ENCODE assay signal across 25 mouse cellular contexts in genomic region chr11:28439877-28440276, GRCm38 (mm10).
"Had no signal": no experiment of that assay in that cellular context is flagged by ENCODE, and none has a peak within 500 bp of the region (broad histone marks: within the 10 kb centered on the region; RNA-seq: fewer than 3 reads in every experiment).

No protein-coding gene starts in this region.

- H3K9me3 ChIP-seq: heart, embryonic 10.5 days; heart, embryonic 12.5 days; hindbrain, embryonic 13.5 days; hindbrain, embryonic 15.5 days; kidney, embryonic 15.5 days; limb, embryonic 13.5 days; limb, embryonic 15.5 days; liver, embryonic 12.5 days had no signal

- H3K4me1 ChIP-seq: heart, embryonic 10.5 days; heart, embryonic 12.5 days; hindbrain, embryonic 13.5 days; hindbrain, embryonic 15.5 days; kidney, embryonic 15.5 days; limb, embryonic 13.5 days; limb, embryonic 15.5 days; liver, embryonic 12.5 days had no signal

- H3K4me3 ChIP-seq: gastrocnemius, adult 2 months; heart, embryonic 10.5 days; heart, embryonic 12.5 days; hindbrain, embryonic 13.5 days; hindbrain, embryonic 15.5 days; kidney, embryonic 15.5 days; limb, embryonic 13.5 days; limb, embryonic 15.5 days; liver, embryonic 12.5 days had no signal

- DNase-seq: gastrocnemius, adult 2 months; gastrocnemius, postnatal 10 days; gastrocnemius, postnatal 25 days; heart, adult 18-20 months; heart, postnatal 10 days; heart, postnatal 36 days; kidney, adult 11 months; kidney, adult 2 months; kidney, adult 9 months; kidney, postnatal 14 days; kidney, postnatal 36 days; layer of hippocampus, adult 9-11 months; layer of hippocampus, postnatal 36 days; left cerebral cortex, postnatal 4 days had no signal

- H3K27ac ChIP-seq: gastrocnemius, adult 2 months; heart, embryonic 10.5 days; hindbrain, embryonic 13.5 days; hindbrain, embryonic 15.5 days; hindbrain, postnatal 0 days; kidney, embryonic 15.5 days; kidney, postnatal 0 days; limb, embryonic 13.5 days; limb, embryonic 15.5 days; liver, embryonic 12.5 days had no signal

- H3K36me3 ChIP-seq: heart, embryonic 10.5 days; heart, embryonic 12.5 days; hindbrain, embryonic 13.5 days; hindbrain, embryonic 15.5 days; kidney, embryonic 15.5 days; limb, embryonic 13.5 days; limb, embryonic 15.5 days; liver, embryonic 12.5 days had no signal

- H3K4me2 ChIP-seq: heart, embryonic 12.5 days; hindbrain, embryonic 13.5 days; hindbrain, embryonic 15.5 days; kidney, embryonic 15.5 days; limb, embryonic 13.5 days; limb, embryonic 15.5 days; liver, embryonic 12.5 days had no signal

- ATAC-seq: hindbrain, postnatal 0 days; intestine, embryonic 16.5 days; liver, embryonic 12.5 days had no signal

- H3K9ac ChIP-seq: heart, embryonic 12.5 days; hindbrain, embryonic 13.5 days; hindbrain, embryonic 15.5 days; kidney, embryonic 15.5 days; limb, embryonic 13.5 days; limb, embryonic 15.5 days; liver, embryonic 12.5 days had no signal

- H3K27me3 ChIP-seq: heart, embryonic 12.5 days; hindbrain, embryonic 13.5 days; hindbrain, embryonic 15.5 days; kidney, embryonic 15.5 days; limb, embryonic 13.5 days; limb, embryonic 15.5 days; liver, embryonic 12.5 days had no signal
